Comparison of ENCODE assay signal across 8 mouse cellular contexts in the genomic region with DNA sequence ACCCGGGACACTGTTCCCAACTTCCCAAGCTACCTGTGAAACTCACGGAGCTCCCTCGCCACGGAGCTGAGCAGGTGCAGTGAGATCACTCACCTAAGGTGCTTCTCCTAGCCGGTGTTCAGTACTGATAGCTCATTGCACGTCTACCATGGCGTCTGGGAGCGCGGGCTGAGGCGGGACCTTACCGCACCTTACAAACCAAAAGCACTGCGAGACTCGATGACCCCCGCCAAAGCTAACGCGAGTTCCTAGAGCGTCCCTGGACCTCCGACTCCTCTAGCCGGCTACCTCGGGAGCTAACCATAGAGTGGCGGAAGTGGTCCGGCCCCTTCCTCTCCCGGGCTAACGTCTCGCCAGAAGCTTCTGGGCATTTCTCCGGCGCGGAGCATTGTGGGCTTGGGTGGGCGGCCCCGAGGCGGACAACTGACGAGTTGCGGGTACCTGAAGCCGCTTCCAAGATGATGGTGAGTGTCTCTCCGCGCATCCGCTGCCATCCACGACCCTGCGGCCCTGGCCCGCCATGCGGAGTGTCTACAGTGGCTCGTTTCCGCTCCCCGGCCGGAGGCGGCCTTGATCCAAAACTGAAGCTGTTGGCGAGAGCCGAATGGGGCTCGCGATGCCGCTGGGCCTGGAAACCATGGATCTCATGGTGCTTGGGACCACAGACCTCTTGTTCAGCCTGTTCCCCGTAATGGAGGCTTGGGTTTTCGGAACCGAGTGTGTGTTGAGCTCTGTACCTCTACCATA. TPM values are rescaled to one million over a fixed set of nuclear protein-coding genes. Genes with fewer than 3 reads are reported as not detected.
DNase-seq lines count a peak whose midpoint lies in the region; ATAC-seq and TF ChIP-seq lines count a peak whose summit lies in the region.

A gene (minus strand): TSS at position 307 of the 747 bp plus-strand sequence.

- peak; percentile 86 for TF ChIP-seq POLR2A in CH12.LX (IDR thresholded peaks at IDR 0.05; ENCODE audit: low read depth, low read length)

- H3K9me3 ChIP-seq in CH12.LX (replicated peaks; ENCODE audit: low read length) = no peaks in the 10 kb centered on the region
- no peaks in the 10 kb centered on the region for H3K9me3 ChIP-seq in forebrain, embryonic 11.5 days (ENCODE audit: control insufficient read depth, low read length)
- no peaks in the 10 kb centered on the region for H3K9me3 ChIP-seq in heart, embryonic 16.5 days (replicated peaks; ENCODE audit: control insufficient read depth, low read length)
- no peaks in the 10 kb centered on the region for H3K9me3 ChIP-seq in liver, embryonic 15.5 days (replicated peaks)
- H3K9me3 ChIP-seq in neural tube, embryonic 12.5 days = no peaks in the 10 kb centered on the region

- peaks cover 3 to 51% of the 10 kb centered on the region in 2 experiments for H3K36me3 ChIP-seq in CH12.LX (replicated peaks in 1 of 2; ENCODE audit: control insufficient read depth in 1 of 2, insufficient read depth in 1 of 2, low read length in 1 of 2)
- no peaks in the 10 kb centered on the region for H3K36me3 ChIP-seq in forebrain, embryonic 11.5 days (ENCODE audit: control insufficient read depth, insufficient read depth, low read length)
- H3K36me3 ChIP-seq in heart, embryonic 16.5 days (ENCODE audit: control insufficient read depth, insufficient read depth) = peaks cover 2% of the 10 kb centered on the region; the same call in 1 of the 2 replicates
- H3K36me3 ChIP-seq in liver, embryonic 15.5 days (replicated peaks) = peaks cover 12% of the 10 kb centered on the region; the same call in 1 of the 2 replicates
- peaks cover 2% of the 10 kb centered on the region; the same call in 1 of the 2 replicates for H3K36me3 ChIP-seq in neural tube, embryonic 12.5 days

- H3K27ac ChIP-seq in CH12.LX (ENCODE audit: insufficient read depth, low read depth) = peak within 1 kb of the TSS; percentile 85
- peak within 1 kb of the TSS; percentile 89 for H3K27ac ChIP-seq in forebrain, embryonic 11.5 days (ENCODE audit: low read depth, low read length)
- peak within 1 kb of the TSS; percentile 90 for H3K27ac ChIP-seq in heart, embryonic 16.5 days (ENCODE audit: low read length)
- H3K27ac ChIP-seq in liver, embryonic 15.5 days (replicated peaks) = peak within 1 kb of the TSS; percentile 95
- H3K27ac ChIP-seq in neural tube, embryonic 12.5 days = peak within 1 kb of the TSS; percentile 86

- TF ChIP-seq RAD21 in CH12.LX (IDR thresholded peaks at IDR 0.05; ENCODE audit: low read depth, low read length) = no peak

- H3K9ac ChIP-seq in CH12.LX (ENCODE audit: insufficient read depth, low read depth) = peak within 1 kb of the TSS; percentile 93
- H3K9ac ChIP-seq in forebrain, embryonic 11.5 days (ENCODE audit: low read length) = peak within 1 kb of the TSS; percentile 92
- peak within 1 kb of the TSS; percentile 87 for H3K9ac ChIP-seq in heart, embryonic 16.5 days (ENCODE audit: low read length)
- peak within 1 kb of the TSS; percentile 90 for H3K9ac ChIP-seq in liver, embryonic 15.5 days
- peak within 1 kb of the TSS; percentile 94 for H3K9ac ChIP-seq in neural tube, embryonic 12.5 days

- in situ Hi-C loops in CH12.LX (cut with MboI; ENCODE audit: low pct_ligation_motif_present, low pct_unique_long_range_greater_than_20kb, low sequenced_read_pairs) = loop anchor here (25.0 kb wide), 1 partner anchor 460 kb away; a partner anchor contains a TSS

- peak; percentile 95 for DNase-seq in CH12.LX (ENCODE audit: extremely low read depth)
- DNase-seq in c-Kit-positive CD71-positive TER-119-negative erythroid progenitor cells, embryonic 14.5 days (ENCODE audit: low read depth) = peak; percentile 93
- DNase-seq in forebrain, embryonic 11.5 days (ENCODE audit: low spot score) = peak; percentile 99
- peak; percentile 98 to 99 for DNase-seq in kidney, postnatal 36 days
- DNase-seq in telencephalon, adult 2 months (ENCODE audit: low read depth, low spot score) = peak; percentile 99

- TF ChIP-seq EP300 in CH12.LX (IDR thresholded peaks at IDR 0.05; ENCODE audit: low read length) = no peak

- TF ChIP-seq CTCF in CH12.LX (conservative IDR thresholded peaks at IDR 0.05 in 1 of 2, IDR thresholded peaks at IDR 0.05 in 1 of 2; ENCODE audit: low read depth in 2 of 2, low read length in 2 of 2) = no peak

- dilution Hi-C loops in CH12.LX (cut with MboI; ENCODE audit: extremely low pct_ligation_motif_present, extremely low pct_unique_long_range_greater_than_20kb, low sequenced_read_pairs) = no loop called here

- peak within 1 kb of the TSS; percentile 89 to 99 (median 93) for H3K4me3 ChIP-seq in CH12.LX (replicated peaks in 1 of 3; ENCODE audit: low read depth in 2 of 3, low read length in 2 of 3, poor library complexity in 1 of 3)
- peak within 1 kb of the TSS; percentile 65 for H3K4me3 ChIP-seq in forebrain, embryonic 11.5 days (ENCODE audit: low read depth, low read length)
- peak within 1 kb of the TSS; percentile 64 for H3K4me3 ChIP-seq in heart, embryonic 16.5 days (ENCODE audit: low read length)
- peak within 1 kb of the TSS; percentile 81 for H3K4me3 ChIP-seq in liver, embryonic 15.5 days (replicated peaks)
- H3K4me3 ChIP-seq in neural tube, embryonic 12.5 days = peak within 1 kb of the TSS; percentile 72

- H3K27me3 ChIP-seq in CH12.LX (replicated peaks) = no peaks in the 10 kb centered on the region
- no peaks in the 10 kb centered on the region for H3K27me3 ChIP-seq in forebrain, embryonic 11.5 days (ENCODE audit: control insufficient read depth, insufficient read depth, low read length)
- no peaks in the 10 kb centered on the region for H3K27me3 ChIP-seq in heart, embryonic 16.5 days (ENCODE audit: control insufficient read depth, insufficient read depth, low read length)
- H3K27me3 ChIP-seq in liver, embryonic 15.5 days = no peaks in the 10 kb centered on the region
- H3K27me3 ChIP-seq in neural tube, embryonic 12.5 days (replicated peaks) = no peaks in the 10 kb centered on the region

- WGBS in forebrain, embryonic 11.5 days = under 1% methylated on average over 54 of the region's 54 CpGs
- under 1% methylated on average over 54 of the region's 54 CpGs for WGBS in heart, embryonic 16.5 days
- under 1% methylated on average over 54 of the region's 54 CpGs for WGBS in liver, embryonic 15.5 days (ENCODE audit: insufficient replicate concordance)
- under 1% methylated on average over 54 of the region's 54 CpGs for WGBS in neural tube, embryonic 12.5 days

- H3K4me1 ChIP-seq in CH12.LX (ENCODE audit: control insufficient read depth in 1 of 2, insufficient read depth in 2 of 2) = peaks cover 2 to 44% of the 10 kb centered on the region in 2 experiments; a peak in 3 of 4 replicates
- H3K4me1 ChIP-seq in forebrain, embryonic 11.5 days (replicated peaks; ENCODE audit: control insufficient read depth, insufficient read depth, low read length) = peaks cover 10% of the 10 kb centered on the region
- H3K4me1 ChIP-seq in heart, embryonic 16.5 days (ENCODE audit: control insufficient read depth, insufficient read depth, low read length) = peaks cover 32% of the 10 kb centered on the region
- H3K4me1 ChIP-seq in liver, embryonic 15.5 days (replicated peaks) = peaks cover 56% of the 10 kb centered on the region
- H3K4me1 ChIP-seq in neural tube, embryonic 12.5 days = peaks cover 37% of the 10 kb centered on the region

- peak within 1 kb of the TSS; percentile 97 for H3K4me2 ChIP-seq in CH12.LX (ENCODE audit: insufficient read depth, low read depth, poor library complexity, severe bottlenecking)
- H3K4me2 ChIP-seq in forebrain, embryonic 11.5 days (ENCODE audit: low read depth, low read length, severe bottlenecking) = peak within 1 kb of the TSS; percentile 86
- peak within 1 kb of the TSS; percentile 93 for H3K4me2 ChIP-seq in heart, embryonic 16.5 days (ENCODE audit: low read depth, low read length)
- H3K4me2 ChIP-seq in liver, embryonic 15.5 days = peak within 1 kb of the TSS; percentile 100
- peak within 1 kb of the TSS; percentile 94 for H3K4me2 ChIP-seq in neural tube, embryonic 12.5 days (replicated peaks)

- ATAC-seq in forebrain, embryonic 11.5 days (replicated peaks; ENCODE audit: low FRiP score) = peak; percentile 91
- peak; percentile 90 for ATAC-seq in heart, embryonic 16.5 days (replicated peaks; ENCODE audit: extremely low read depth, insufficient read depth, low FRiP score)
- ATAC-seq in liver, embryonic 15.5 days (ENCODE audit: insufficient read depth) = peak; percentile 74
- ATAC-seq in neural tube, embryonic 12.5 days (ENCODE audit: low FRiP score, low read depth) = peak; percentile 91

- H3K79me2 ChIP-seq in CH12.LX (replicated peaks; ENCODE audit: control insufficient read depth, extremely low read depth, insufficient read depth, poor library complexity, severe bottlenecking) = peaks cover 47% of the 10 kb centered on the region

TF ChIP-seq in CH12.LX, 34 proteins besides CTCF, POLR2A, EP300 and RAD21 (continues in another document):
- peak; percentile 93 for TF ChIP-seq TBP (conservative IDR thresholded peaks at IDR 0.05; ENCODE audit: low read depth, low read length)
- peak; percentile 87 for TF ChIP-seq MAX (IDR thresholded peaks at IDR 0.05; ENCODE audit: low read length)
- no peak for TF ChIP-seq PAX5 (IDR thresholded peaks at IDR 0.05; ENCODE audit: low read length)
- no peak for TF ChIP-seq JUND (conservative IDR thresholded peaks at IDR 0.05; ENCODE audit: low read depth, low read length)
- TF ChIP-seq NELFE (IDR thresholded peaks at IDR 0.05; ENCODE audit: low read depth, low read length) = peak; percentile 92
- peak; percentile 91 for TF ChIP-seq SIN3A (IDR thresholded peaks at IDR 0.05; ENCODE audit: low read length)
- TF ChIP-seq HCFC1 (IDR thresholded peaks at IDR 0.05; ENCODE audit: low read depth, low read length) = peak; percentile 92
- TF ChIP-seq MEF2A (IDR thresholded peaks at IDR 0.05; ENCODE audit: borderline replicate concordance, low read depth, low read length) = peak; percentile 50; the same call in 1 of the 2 replicates
- no peak for TF ChIP-seq ETS1 (conservative IDR thresholded peaks at IDR 0.05; ENCODE audit: low read depth, low read length)
- TF ChIP-seq NRF1 (IDR thresholded peaks at IDR 0.05; ENCODE audit: low read depth, low read length) = no peak
- TF ChIP-seq RCOR1 (conservative IDR thresholded peaks at IDR 0.05; ENCODE audit: low read depth, low read length) = no peak
- TF ChIP-seq MYC (IDR thresholded peaks at IDR 0.05; ENCODE audit: low read depth, low read length) = peak; percentile 96
- no peak for TF ChIP-seq JUN (IDR thresholded peaks at IDR 0.05; ENCODE audit: insufficient read depth, low read depth, low read length)
- TF ChIP-seq ZC3H11A (IDR thresholded peaks at IDR 0.05; ENCODE audit: low read depth, low read length) = no peak

RNA-seq across cellular contexts. Expression of the gene that starts here (rescaled TPM):
- 11.0 and 18.0 TPM in 2 replicates for total RNA-seq in CH12.LX (2012; rRNA removed)
- 18.8 and 19.9 TPM in 2 replicates for total RNA-seq in CH12.LX (2014; rRNA removed)
- polyA plus RNA-seq in CH12.LX (2012; ENCODE audit: insufficient read length, low read depth) = 16.3 and 18.2 TPM in 2 replicates
- polyA plus RNA-seq in forebrain, embryonic 11.5 days (2014; fragmentation: Nextera tagmentation; extraction: Ambion mirVana) = 26.3 and 27.5 TPM in 2 replicates
- polyA plus RNA-seq in heart, embryonic 16.5 days (2015; fragmentation: Nextera tagmentation; extraction: Ambion mirVana) = 44.2 and 50.9 TPM in 2 replicates
- polyA plus RNA-seq in liver, embryonic 15.5 days (2015; fragmentation: Nextera tagmentation; extraction: Ambion mirVana) = 25.7 and 26.8 TPM in 2 replicates
- 29.0 and 31.9 TPM in 2 replicates for polyA plus RNA-seq in neural tube, embryonic 12.5 days (2016; fragmentation: Nextera tagmentation; extraction: Ambion mirVana)

Comparison
In these comparisons a context has a peak if more than half of its experiments do, and no peak if none do; other contexts are left out.
1. Peak in every context shown above with its lines: DNase-seq, ATAC-seq, H3K4me3 ChIP-seq and H3K27ac ChIP-seq.